Mouse (Mus musculus): ENCODE results near the gene Gm11563. TPM values are rescaled to one million over a fixed set of nuclear protein-coding genes. Genes with fewer than 3 reads are reported as not detected.

Gene Gm11563
- not detected for polyA plus RNA-seq (2014; fragmentation: Illumina TruSeq; extraction: RNeasy Lipid Tissue Mini Kit (QIAGEN cat#74804); ENCODE audit: low read depth, low replicate concordance)

DNA sequence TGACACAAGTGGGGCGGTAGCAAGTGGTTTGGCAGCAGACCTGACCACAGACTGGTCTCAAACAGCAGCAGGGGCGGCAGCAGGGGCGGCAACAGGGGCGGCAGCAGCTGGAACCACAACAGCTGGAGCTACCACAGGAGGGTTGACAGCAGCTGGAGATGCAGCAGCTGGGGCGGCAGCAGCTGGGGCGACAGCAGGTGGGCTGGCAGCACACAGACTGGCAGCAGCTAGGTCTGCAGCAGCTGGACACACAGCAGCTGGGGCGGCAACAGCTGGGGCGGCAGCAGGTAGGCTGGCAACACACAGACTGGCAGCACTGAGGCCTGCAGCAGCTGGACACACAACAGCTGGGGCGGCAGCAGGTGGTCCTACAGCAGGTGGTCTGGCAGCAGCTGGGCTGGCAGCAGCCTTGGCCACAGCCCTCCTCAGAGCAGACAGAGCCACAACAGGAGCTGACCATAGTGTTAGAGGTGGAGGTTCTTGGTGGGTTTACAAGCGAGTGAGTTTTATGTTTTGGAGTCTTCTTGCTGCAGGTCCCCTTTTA is at the start of gene Gm11563:
Gene Gm11563 (minus strand): TSS at position 494 of the 544 bp plus-strand sequence.

GRCm38 (mm10) chr11:99690463-99690862 is 31.7 kb upstream of the Gm11563 start, which contains the start of gene Gm14190:
Gm14190 (minus strand) TSS chr11:99690740.

DNA sequence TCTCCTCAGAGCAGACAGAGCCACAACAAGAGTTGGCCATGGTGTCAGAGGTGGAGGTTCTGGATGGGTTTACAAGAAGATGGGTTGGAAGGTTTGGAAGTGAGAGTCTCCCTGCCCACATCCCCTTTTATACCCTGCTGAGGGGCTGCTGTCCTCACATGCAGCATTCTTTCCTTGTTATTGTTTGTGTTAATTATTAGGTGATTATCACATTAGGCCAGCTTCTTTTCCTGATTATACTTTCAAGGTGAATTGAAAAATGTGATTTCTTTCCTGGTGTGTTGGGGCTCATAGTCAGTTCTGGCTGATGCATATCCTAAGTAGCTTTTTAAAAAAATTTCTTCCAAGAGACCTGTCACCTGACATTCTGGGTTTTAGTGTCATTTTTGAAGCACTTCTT is 7.1 kb upstream of the Gm11563 start, which contains the start of gene Krtap4-6:
Gene Krtap4-6 (minus strand): TSS at position 101 of the 400 bp plus-strand sequence.

DNA sequence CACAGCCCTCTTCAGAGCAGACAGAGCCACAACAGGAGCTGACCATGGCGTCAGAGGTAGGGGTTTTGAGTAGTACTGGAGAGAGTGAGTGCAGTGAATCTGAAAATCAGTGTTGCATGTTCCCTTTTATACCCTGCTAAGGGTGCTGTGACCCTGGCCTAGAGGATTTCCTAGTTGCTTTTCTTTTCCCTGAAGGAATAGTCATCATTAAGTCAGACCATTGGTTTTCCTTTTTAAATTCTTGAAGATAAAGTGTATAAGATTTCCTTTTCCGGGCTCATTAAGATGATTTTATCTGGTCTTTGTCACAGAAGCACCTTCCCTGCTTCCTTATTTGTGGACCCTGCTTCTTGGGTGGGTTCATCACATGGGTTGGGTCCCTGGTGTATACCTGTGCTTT is 8.6 kb downstream of the Gm11563 start, which contains the start of gene Gm11555:
Gene Gm11555 (minus strand): TSS at position 101 of the 400 bp plus-strand sequence.

DNA sequence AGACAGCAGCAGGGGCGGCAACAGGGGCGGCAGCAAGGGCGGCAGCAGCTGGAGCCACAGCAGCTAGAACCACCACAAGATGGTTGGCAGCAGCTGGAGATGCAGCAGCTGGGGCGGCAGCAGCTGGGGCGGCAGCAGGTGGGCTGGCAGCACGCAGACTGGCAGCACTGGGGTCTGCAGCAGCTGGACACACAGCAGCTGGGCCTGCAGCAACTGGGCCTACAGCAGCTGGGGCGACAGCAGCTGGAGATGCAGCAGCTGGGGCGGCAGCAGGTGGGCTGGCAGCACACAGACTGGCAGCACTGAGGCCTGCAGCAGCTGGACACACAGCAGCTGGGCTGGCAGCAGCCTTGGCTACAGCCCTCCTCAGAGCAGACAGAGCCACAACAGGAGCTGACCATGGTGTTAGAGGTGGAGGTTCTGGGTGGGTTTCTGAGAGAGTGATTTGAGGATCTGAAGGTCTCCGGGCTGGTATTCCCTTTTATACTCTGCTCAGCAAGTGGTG is 15.1 kb downstream of the Gm11563 start, which contains the start of gene Krtap4-7:
Gene Krtap4-7 (minus strand): TSS at position 455 of the 505 bp plus-strand sequence.

DNA sequence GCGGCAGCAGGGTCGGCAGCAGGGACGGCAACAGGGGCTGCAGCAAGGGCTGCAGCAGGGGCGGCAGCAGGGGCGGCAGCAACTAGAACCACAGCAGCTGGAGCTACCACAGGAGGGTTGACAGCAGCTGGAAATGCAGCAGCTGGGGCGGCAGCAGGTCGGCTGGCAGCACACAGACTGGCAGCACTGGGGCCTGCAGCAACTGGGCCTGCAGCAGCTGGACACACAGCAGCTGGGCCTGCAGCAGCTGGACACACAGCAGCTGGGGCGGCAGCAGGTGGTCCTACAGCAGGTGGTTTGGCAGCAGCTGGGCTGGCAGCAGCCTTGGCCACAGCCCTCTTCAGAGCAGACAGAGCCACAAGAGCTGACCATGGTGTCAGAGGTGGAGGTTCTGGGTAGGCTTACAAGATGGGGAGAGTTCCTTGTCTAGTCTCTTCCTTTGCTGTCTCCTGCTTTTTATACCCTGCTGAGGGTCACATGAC is 24.1 kb downstream of the Gm11563 start, which contains the start of gene Krtap4-2:
Gene Krtap4-2 (minus strand): TSS at position 432 of the 482 bp plus-strand sequence.

DNA sequence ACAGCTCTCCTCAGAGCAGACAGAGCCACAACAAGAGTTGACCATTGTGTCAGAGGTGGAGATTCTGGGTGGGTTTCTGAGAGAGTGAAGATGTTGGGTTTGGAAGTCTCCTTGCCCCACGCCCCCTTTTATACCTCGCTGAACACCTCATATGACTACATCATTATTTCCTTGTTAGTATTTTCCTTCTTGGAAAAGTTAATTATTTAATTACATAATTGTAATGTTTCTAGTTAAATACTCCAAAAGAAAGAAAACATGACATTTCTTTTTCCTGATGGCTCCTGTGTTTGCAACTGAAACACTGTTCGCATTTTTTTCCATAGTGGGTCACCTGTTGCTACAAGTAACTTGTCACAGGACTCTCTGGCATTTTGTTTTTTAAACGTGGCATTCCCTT is 30.6 kb downstream of the Gm11563 start, which contains the start of gene Krtap4-1:
Gene Krtap4-1 (minus strand): TSS at position 101 of the 400 bp plus-strand sequence.

GRCm38 (mm10) chr11:99620335-99620734 is 38.4 kb downstream of the Gm11563 start, which contains the start of gene Gm11562:
Gm11562 (minus strand) TSS chr11:99620435.

GRCm38 (mm10) chr11:99614796-99615363 is 43.9 kb downstream of the Gm11563 start, which contains the start of gene Krtap2-4:
Krtap2-4 (minus strand) TSS chr11:99614846.

GRCm38 (mm10) chr11:99610089-99610488 is 48.7 kb downstream of the Gm11563 start, which contains the start of gene Gm11937:
Gm11937 (minus strand) TSS chr11:99610189.

Other genes with a start within 250 kb of the Gm11563 start
- not detected for gene Krt12, start 236.7 kb downstream of the Gm11563 start, polyA plus RNA-seq (2014; fragmentation: Illumina TruSeq; extraction: RNeasy Lipid Tissue Mini Kit (QIAGEN cat#74804); ENCODE audit: low read depth, low replicate concordance)
- gene Krt20, start 220.8 kb downstream of the Gm11563 start, polyA plus RNA-seq (2014; fragmentation: Illumina TruSeq; extraction: RNeasy Lipid Tissue Mini Kit (QIAGEN cat#74804); ENCODE audit: low read depth, low replicate concordance): not detected
- 2.0 TPM for gene Krt23, start 165.8 kb downstream of the Gm11563 start, polyA plus RNA-seq (2014; fragmentation: Illumina TruSeq; extraction: RNeasy Lipid Tissue Mini Kit (QIAGEN cat#74804); ENCODE audit: low read depth, low replicate concordance)
- gene Krt39, start 137.6 kb downstream of the Gm11563 start, polyA plus RNA-seq (2014; fragmentation: Illumina TruSeq; extraction: RNeasy Lipid Tissue Mini Kit (QIAGEN cat#74804); ENCODE audit: low read depth, low replicate concordance): not detected
- not detected for gene Krt40, start 115.8 kb downstream of the Gm11563 start, polyA plus RNA-seq (2014; fragmentation: Illumina TruSeq; extraction: RNeasy Lipid Tissue Mini Kit (QIAGEN cat#74804); ENCODE audit: low read depth, low replicate concordance)
- not detected for gene Krtap3-3, start 108.1 kb downstream of the Gm11563 start, polyA plus RNA-seq (2014; fragmentation: Illumina TruSeq; extraction: RNeasy Lipid Tissue Mini Kit (QIAGEN cat#74804); ENCODE audit: low read depth, low replicate concordance)
- not detected for gene Krtap3-2, start 102.1 kb downstream of the Gm11563 start, polyA plus RNA-seq (2014; fragmentation: Illumina TruSeq; extraction: RNeasy Lipid Tissue Mini Kit (QIAGEN cat#74804); ENCODE audit: low read depth, low replicate concordance)
- gene Gm11939, start 99.5 kb downstream of the Gm11563 start, polyA plus RNA-seq (2014; fragmentation: Illumina TruSeq; extraction: RNeasy Lipid Tissue Mini Kit (QIAGEN cat#74804); ENCODE audit: low read depth, low replicate concordance): not detected
- not detected for gene Krtap3-1, start 92.3 kb downstream of the Gm11563 start, polyA plus RNA-seq (2014; fragmentation: Illumina TruSeq; extraction: RNeasy Lipid Tissue Mini Kit (QIAGEN cat#74804); ENCODE audit: low read depth, low replicate concordance)
- not detected for gene Krtap1-5, start 77.9 kb downstream of the Gm11563 start, polyA plus RNA-seq (2014; fragmentation: Illumina TruSeq; extraction: RNeasy Lipid Tissue Mini Kit (QIAGEN cat#74804); ENCODE audit: low read depth, low replicate concordance)
- not detected for gene Krtap1-4, start 75.3 kb downstream of the Gm11563 start, polyA plus RNA-seq (2014; fragmentation: Illumina TruSeq; extraction: RNeasy Lipid Tissue Mini Kit (QIAGEN cat#74804); ENCODE audit: low read depth, low replicate concordance)
- gene Krtap1-3, start 67.6 kb downstream of the Gm11563 start, polyA plus RNA-seq (2014; fragmentation: Illumina TruSeq; extraction: RNeasy Lipid Tissue Mini Kit (QIAGEN cat#74804); ENCODE audit: low read depth, low replicate concordance): not detected
- gene Krtap9-3, start 60.9 kb downstream of the Gm11563 start, polyA plus RNA-seq (2014; fragmentation: Illumina TruSeq; extraction: RNeasy Lipid Tissue Mini Kit (QIAGEN cat#74804); ENCODE audit: low read depth, low replicate concordance): not detected
- gene Gm11938, start 55.7 kb downstream of the Gm11563 start, polyA plus RNA-seq (2014; fragmentation: Illumina TruSeq; extraction: RNeasy Lipid Tissue Mini Kit (QIAGEN cat#74804); ENCODE audit: low read depth, low replicate concordance): not detected
- not detected for gene Gm11937, start 48.8 kb downstream of the Gm11563 start, polyA plus RNA-seq (2014; fragmentation: Illumina TruSeq; extraction: RNeasy Lipid Tissue Mini Kit (QIAGEN cat#74804); ENCODE audit: low read depth, low replicate concordance)
- gene Krtap2-4, start 44.1 kb downstream of the Gm11563 start, polyA plus RNA-seq (2014; fragmentation: Illumina TruSeq; extraction: RNeasy Lipid Tissue Mini Kit (QIAGEN cat#74804); ENCODE audit: low read depth, low replicate concordance): not detected
- gene Gm11562, start 38.5 kb downstream of the Gm11563 start, polyA plus RNA-seq (2014; fragmentation: Illumina TruSeq; extraction: RNeasy Lipid Tissue Mini Kit (QIAGEN cat#74804); ENCODE audit: low read depth, low replicate concordance): not detected
- not detected for gene Krtap4-1, start 30.7 kb downstream of the Gm11563 start, polyA plus RNA-seq (2014; fragmentation: Illumina TruSeq; extraction: RNeasy Lipid Tissue Mini Kit (QIAGEN cat#74804); ENCODE audit: low read depth, low replicate concordance)
- not detected for gene Krtap4-2, start 23.9 kb downstream of the Gm11563 start, polyA plus RNA-seq (2014; fragmentation: Illumina TruSeq; extraction: RNeasy Lipid Tissue Mini Kit (QIAGEN cat#74804); ENCODE audit: low read depth, low replicate concordance)
- not detected for gene Krtap4-7, start 14.9 kb downstream of the Gm11563 start, polyA plus RNA-seq (2014; fragmentation: Illumina TruSeq; extraction: RNeasy Lipid Tissue Mini Kit (QIAGEN cat#74804); ENCODE audit: low read depth, low replicate concordance)
- not detected for gene Gm11555, start 8.7 kb downstream of the Gm11563 start, polyA plus RNA-seq (2014; fragmentation: Illumina TruSeq; extraction: RNeasy Lipid Tissue Mini Kit (QIAGEN cat#74804); ENCODE audit: low read depth, low replicate concordance)
- not detected for gene Krtap4-6, start 7.0 kb upstream of the Gm11563 start, polyA plus RNA-seq (2014; fragmentation: Illumina TruSeq; extraction: RNeasy Lipid Tissue Mini Kit (QIAGEN cat#74804); ENCODE audit: low read depth, low replicate concordance)
- gene Gm14190, start 31.8 kb upstream of the Gm11563 start, polyA plus RNA-seq (2014; fragmentation: Illumina TruSeq; extraction: RNeasy Lipid Tissue Mini Kit (QIAGEN cat#74804); ENCODE audit: low read depth, low replicate concordance): not detected
- gene Gm14180, start 75.3 kb upstream of the Gm11563 start, polyA plus RNA-seq (2014; fragmentation: Illumina TruSeq; extraction: RNeasy Lipid Tissue Mini Kit (QIAGEN cat#74804); ENCODE audit: low read depth, low replicate concordance): not detected
- gene Gm11595, start 114.0 kb upstream of the Gm11563 start, polyA plus RNA-seq (2014; fragmentation: Illumina TruSeq; extraction: RNeasy Lipid Tissue Mini Kit (QIAGEN cat#74804); ENCODE audit: low read depth, low replicate concordance): not detected
- not detected for gene Krtap4-8, start 121.7 kb upstream of the Gm11563 start, polyA plus RNA-seq (2014; fragmentation: Illumina TruSeq; extraction: RNeasy Lipid Tissue Mini Kit (QIAGEN cat#74804); ENCODE audit: low read depth, low replicate concordance)
- not detected for gene Krtap4-9, start 126.2 kb upstream of the Gm11563 start, polyA plus RNA-seq (2014; fragmentation: Illumina TruSeq; extraction: RNeasy Lipid Tissue Mini Kit (QIAGEN cat#74804); ENCODE audit: low read depth, low replicate concordance)
- not detected for gene Gm11596, start 134.5 kb upstream of the Gm11563 start, polyA plus RNA-seq (2014; fragmentation: Illumina TruSeq; extraction: RNeasy Lipid Tissue Mini Kit (QIAGEN cat#74804); ENCODE audit: low read depth, low replicate concordance)
- not detected for gene Gm11569, start 140.0 kb upstream of the Gm11563 start, polyA plus RNA-seq (2014; fragmentation: Illumina TruSeq; extraction: RNeasy Lipid Tissue Mini Kit (QIAGEN cat#74804); ENCODE audit: low read depth, low replicate concordance)
- not detected for gene Gm11554, start 145.5 kb upstream of the Gm11563 start, polyA plus RNA-seq (2014; fragmentation: Illumina TruSeq; extraction: RNeasy Lipid Tissue Mini Kit (QIAGEN cat#74804); ENCODE audit: low read depth, low replicate concordance)
- not detected for gene Krtap4-13, start 150.9 kb upstream of the Gm11563 start, polyA plus RNA-seq (2014; fragmentation: Illumina TruSeq; extraction: RNeasy Lipid Tissue Mini Kit (QIAGEN cat#74804); ENCODE audit: low read depth, low replicate concordance)
- gene Gm11564, start 156.7 kb upstream of the Gm11563 start, polyA plus RNA-seq (2014; fragmentation: Illumina TruSeq; extraction: RNeasy Lipid Tissue Mini Kit (QIAGEN cat#74804); ENCODE audit: low read depth, low replicate concordance): not detected
- not detected for gene 2300003K06Rik, start 179.1 kb upstream of the Gm11563 start, polyA plus RNA-seq (2014; fragmentation: Illumina TruSeq; extraction: RNeasy Lipid Tissue Mini Kit (QIAGEN cat#74804); ENCODE audit: low read depth, low replicate concordance)
- not detected for gene Krtap4-16, start 192.6 kb upstream of the Gm11563 start, polyA plus RNA-seq (2014; fragmentation: Illumina TruSeq; extraction: RNeasy Lipid Tissue Mini Kit (QIAGEN cat#74804); ENCODE audit: low read depth, low replicate concordance)
- not detected for gene Gm11568, start 199.0 kb upstream of the Gm11563 start, polyA plus RNA-seq (2014; fragmentation: Illumina TruSeq; extraction: RNeasy Lipid Tissue Mini Kit (QIAGEN cat#74804); ENCODE audit: low read depth, low replicate concordance)
- gene Gm11559, start 205.5 kb upstream of the Gm11563 start, polyA plus RNA-seq (2014; fragmentation: Illumina TruSeq; extraction: RNeasy Lipid Tissue Mini Kit (QIAGEN cat#74804); ENCODE audit: low read depth, low replicate concordance): not detected
- gene Krtap9-1, start 214.4 kb upstream of the Gm11563 start, polyA plus RNA-seq (2014; fragmentation: Illumina TruSeq; extraction: RNeasy Lipid Tissue Mini Kit (QIAGEN cat#74804); ENCODE audit: low read depth, low replicate concordance): not detected
- not detected for gene Gm11567, start 220.2 kb upstream of the Gm11563 start, polyA plus RNA-seq (2014; fragmentation: Illumina TruSeq; extraction: RNeasy Lipid Tissue Mini Kit (QIAGEN cat#74804); ENCODE audit: low read depth, low replicate concordance)
- gene Krtap31-1, start 249.0 kb upstream of the Gm11563 start, polyA plus RNA-seq (2014; fragmentation: Illumina TruSeq; extraction: RNeasy Lipid Tissue Mini Kit (QIAGEN cat#74804); ENCODE audit: low read depth, low replicate concordance): not detected

Measured in liver, adult 10 weeks (tissue).